Mouse (Mus musculus): ENCODE measurements around the gene Hnmt.

- TF ChIP-seq CTCF (IDR thresholded peaks at IDR 0.05; ENCODE audit: borderline replicate concordance, extremely low read depth, insufficient read depth, insufficient read length): no peak
- TF ChIP-seq POLR2A (IDR thresholded peaks at IDR 0.05; ENCODE audit: borderline replicate concordance, extremely low read depth, insufficient read depth, insufficient read length, poor library complexity, severe bottlenecking): no peak
Observed at GRCm38 (mm10) chr2:24090921-24091320, 41.7 kb upstream of the Hnmt start.

Measured in brain, embryonic 14.5 days (tissue).